Mouse (Mus musculus) stomach, postnatal 0 days (tissue): ENCODE results near the gene Med12l. TPM values are rescaled to one million over a fixed set of nuclear protein-coding genes. Genes with fewer than 3 reads are reported as not detected.

Source experiments
- ATAC-seq: fragments of 200-750 bp; cut with Nextera tagmentation; 2 replicates; pipeline ENCODE4 v1.8.0; 2017; ENCODE audit not compliant: low FRiP score, low TSS enrichment
- DNase-seq: peaks from one replicate; pipeline ENCODE4 v3.0.0-alpha.2; 2016; ENCODE audit warnings: low spot score
- H3K27ac ChIP-seq: fragments of 300-500 bp; sonication (generic); replicated peaks from 2 replicates; pipeline ENCODE4 v1.5.1; 2014; ENCODE audit warnings: mild to moderate bottlenecking, control low read depth
- H3K27me3 ChIP-seq: fragments of 300-500 bp; sonication (generic); 2 replicates; pipeline ENCODE4 v1.6.1; 2014; ENCODE audit warnings: low read length; ENCODE audit not compliant: control insufficient read depth, insufficient read depth
- H3K36me3 ChIP-seq: fragments of 300-500 bp; sonication (generic); 2 replicates; pipeline ENCODE4 v1.6.1; 2014; ENCODE audit warnings: low read length, mixed read lengths; ENCODE audit not compliant: control insufficient read depth, insufficient read depth
- H3K4me1 ChIP-seq: fragments of 300-500 bp; sonication (generic); replicated peaks from 2 replicates; pipeline ENCODE4 v1.6.1; 2014; ENCODE audit warnings: antibody characterized with exemption; ENCODE audit not compliant: control insufficient read depth, insufficient read depth
- H3K4me2 ChIP-seq: fragments of 300-500 bp; sonication (generic); replicated peaks from 2 replicates; pipeline ENCODE4 v1.6.1; 2014; ENCODE audit warnings: low read depth, mild to moderate bottlenecking, control low read depth, moderate library complexity
- H3K4me3 ChIP-seq: fragments of 300-500 bp; sonication (generic); 2 replicates; pipeline ENCODE4 v1.5.1; 2014; ENCODE audit warnings: low read depth, low read length, control low read depth
- H3K9ac ChIP-seq: fragments of 300-500 bp; sonication (generic); 2 replicates; pipeline ENCODE4 v1.6.1; 2014; ENCODE audit warnings: mild to moderate bottlenecking, low read length, control low read depth, mixed read lengths
- H3K9me3 ChIP-seq: fragments of 300-500 bp; sonication (generic); 2 replicates; pipeline ENCODE4 v1.6.1; 2016; ENCODE audit warnings: low read length; ENCODE audit not compliant: control insufficient read depth
- CTCF ChIP-seq: IDR thresholded peaks from 2 replicates; pipeline ENCODE4 v1.5.1; 2016; ENCODE audit warnings: antibody characterized with exemption, low read depth, mild to moderate bottlenecking, moderate library complexity
- EP300 ChIP-seq: optimal IDR thresholded peaks from 2 replicates; pipeline ENCODE3; 2016; ENCODE audit warnings: antibody characterized with exemption
- WGBS: fragments of 180-500 bp; shearing (Covaris S2); extraction: QIAGEN DNeasy Blood & Tissue Kit; methylation state at CpG from one replicate; pipeline ENCODE4 v1.1.7; 2014; 5-methylcytosine and 5-hydroxymethylcytosine counted together
- polyA plus RNA-seq: library from polyadenylated mRNA; unstranded; fragments of >200 nt; fragmentation: Nextera tagmentation; extraction: Ambion mirVana; gene quantifications from 2 replicates; pipeline ENCODE4 v1.2.1, GENCODE M21; 2015

The Med12l gene
- polyA plus RNA-seq, 1 experiment from 2014 or later: 0.25 TPM

DNA sequence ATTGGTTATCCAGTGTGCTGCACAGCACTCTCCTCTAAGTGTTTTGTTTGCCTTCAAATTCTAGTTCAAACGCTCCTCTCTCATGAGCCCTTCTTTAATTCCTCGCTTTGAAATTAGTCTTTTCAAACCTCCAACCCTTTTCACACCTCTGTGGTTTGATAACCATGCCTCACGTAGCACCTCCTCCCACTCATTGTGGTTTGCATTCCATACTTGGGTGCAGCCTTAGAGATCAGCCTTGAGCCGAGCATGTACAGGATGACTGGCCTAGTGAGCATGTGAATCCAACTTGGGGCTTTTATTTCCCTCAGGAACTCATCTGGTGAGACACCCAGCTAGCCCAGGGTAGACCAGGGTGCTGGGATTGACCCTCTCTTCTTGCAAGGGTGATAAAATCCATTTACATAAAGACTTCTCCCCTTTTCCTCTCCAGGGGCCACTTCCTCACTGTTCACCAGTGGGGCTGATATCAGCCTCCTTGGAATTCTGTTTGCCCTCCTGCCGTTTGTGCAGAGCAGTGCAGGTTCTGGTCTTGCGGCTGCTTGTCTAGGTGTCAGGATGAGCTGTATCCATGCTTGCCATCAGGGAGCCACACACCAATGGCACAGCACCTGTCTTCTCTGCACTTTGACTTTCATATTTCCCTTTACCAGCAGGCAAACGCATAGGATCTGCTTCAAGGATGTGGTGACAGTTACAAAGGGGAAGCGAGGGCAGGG lies 198.3 kb downstream of the Med12l start:
- peak; percentile 93 for ATAC-seq
- H3K27me3 ChIP-seq: no peaks in the 10 kb centered on the region
- WGBS: 57% methylated on average over 8 of the region's 8 CpGs
- no peak overlapping the region for H3K9ac ChIP-seq
- peak; percentile 41 for DNase-seq
- peak overlapping the region; percentile 73 for H3K27ac ChIP-seq
- H3K4me2 ChIP-seq: no peak overlapping the region
- H3K9me3 ChIP-seq: no peaks in the 10 kb centered on the region
- H3K4me1 ChIP-seq: no peaks in the 10 kb centered on the region
- no peaks in the 10 kb centered on the region for H3K36me3 ChIP-seq
- H3K4me3 ChIP-seq: no peak overlapping the region
- TF ChIP-seq EP300: no peak
- 0 out of 2 replicates have a peak, but pooled peaks have one; percentile 6 for TF ChIP-seq CTCF

DNA sequence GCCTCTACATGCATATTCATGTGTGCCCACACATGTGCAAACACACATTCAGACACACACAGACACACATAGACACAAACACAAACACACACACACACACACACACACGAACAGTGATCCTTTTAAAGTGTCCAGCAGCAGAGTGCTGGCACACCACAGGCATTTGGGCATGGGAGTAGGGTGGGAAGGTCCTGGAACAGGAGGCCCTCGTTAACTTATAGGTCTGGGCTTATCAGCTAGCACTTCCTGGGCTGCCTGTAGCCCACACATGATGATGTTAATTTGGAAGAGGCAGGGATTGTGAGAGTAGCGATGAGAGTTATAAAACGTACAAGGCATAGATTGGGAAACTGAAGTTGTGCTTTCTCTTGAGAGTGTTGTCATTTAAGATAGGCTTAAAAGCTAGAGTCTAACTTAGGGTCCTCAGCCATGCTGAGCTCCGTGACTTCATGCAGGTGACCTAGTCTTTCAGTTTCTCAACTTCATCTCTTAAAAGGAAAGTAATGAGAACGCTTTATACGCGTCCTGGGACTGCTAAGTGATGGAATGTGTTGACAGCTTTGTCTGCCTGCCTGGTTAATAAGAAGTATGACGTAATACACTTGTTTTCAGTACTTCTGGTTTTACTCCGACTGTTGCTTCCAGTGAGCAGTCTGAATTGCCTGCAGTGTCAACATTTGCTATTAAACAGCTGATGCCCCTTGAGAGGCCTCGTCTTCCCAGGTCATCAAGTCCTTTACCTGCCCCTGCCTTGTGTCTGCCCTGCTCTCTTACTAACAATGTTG lies 199.3 kb downstream of the Med12l start:
- ATAC-seq (no peak), DNase-seq (no peak)
- no peaks in the 10 kb centered on the region for H3K36me3 ChIP-seq
- H3K27me3 ChIP-seq: no peaks in the 10 kb centered on the region
- no peaks in the 10 kb centered on the region for H3K9me3 ChIP-seq
- H3K4me1 ChIP-seq: no peaks in the 10 kb centered on the region
- 50% methylated on average over 11 of the region's 11 CpGs for WGBS
- no peak overlapping the region for H3K4me2 ChIP-seq
- H3K9ac ChIP-seq: no peak overlapping the region
- H3K27ac ChIP-seq: peak overlapping the region; percentile 73; the same call in 1 of the 2 replicates
- no peak for TF ChIP-seq EP300
- TF ChIP-seq CTCF: no peak
- no peak overlapping the region for H3K4me3 ChIP-seq

DNA sequence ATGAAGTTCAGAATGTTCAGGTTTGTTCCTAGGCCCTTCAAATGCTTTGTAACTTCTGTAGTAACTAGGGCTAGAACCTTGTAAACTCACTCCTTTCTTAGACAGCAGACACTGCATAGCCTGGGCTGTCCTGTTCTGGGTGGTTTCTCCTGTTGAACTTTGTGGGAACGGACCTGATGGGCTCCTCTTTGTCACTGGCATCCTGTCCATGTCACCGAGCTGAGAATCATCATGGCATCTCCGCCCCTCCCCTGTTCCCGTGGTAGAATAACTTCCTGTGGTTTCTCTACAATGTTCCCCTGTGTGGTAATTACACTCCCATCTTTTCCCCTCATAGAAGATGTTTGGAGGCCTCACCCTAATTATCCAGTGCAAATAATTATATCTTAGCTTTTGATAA lies 200.3 kb downstream of the Med12l start:
- ATAC-seq: no peak
- TF ChIP-seq EP300: no peak
- DNase-seq: no peak
- H3K4me2 ChIP-seq: no peak overlapping the region
- no peak overlapping the region for H3K4me3 ChIP-seq
- no peaks in the 10 kb centered on the region for H3K4me1 ChIP-seq
- no peaks in the 10 kb centered on the region for H3K9me3 ChIP-seq
- no peak overlapping the region for H3K27ac ChIP-seq
- WGBS: 79% methylated on average over 4 of the region's 4 CpGs
- no peaks in the 10 kb centered on the region for H3K36me3 ChIP-seq
- H3K9ac ChIP-seq: no peak overlapping the region
- H3K27me3 ChIP-seq: no peaks in the 10 kb centered on the region

DNA sequence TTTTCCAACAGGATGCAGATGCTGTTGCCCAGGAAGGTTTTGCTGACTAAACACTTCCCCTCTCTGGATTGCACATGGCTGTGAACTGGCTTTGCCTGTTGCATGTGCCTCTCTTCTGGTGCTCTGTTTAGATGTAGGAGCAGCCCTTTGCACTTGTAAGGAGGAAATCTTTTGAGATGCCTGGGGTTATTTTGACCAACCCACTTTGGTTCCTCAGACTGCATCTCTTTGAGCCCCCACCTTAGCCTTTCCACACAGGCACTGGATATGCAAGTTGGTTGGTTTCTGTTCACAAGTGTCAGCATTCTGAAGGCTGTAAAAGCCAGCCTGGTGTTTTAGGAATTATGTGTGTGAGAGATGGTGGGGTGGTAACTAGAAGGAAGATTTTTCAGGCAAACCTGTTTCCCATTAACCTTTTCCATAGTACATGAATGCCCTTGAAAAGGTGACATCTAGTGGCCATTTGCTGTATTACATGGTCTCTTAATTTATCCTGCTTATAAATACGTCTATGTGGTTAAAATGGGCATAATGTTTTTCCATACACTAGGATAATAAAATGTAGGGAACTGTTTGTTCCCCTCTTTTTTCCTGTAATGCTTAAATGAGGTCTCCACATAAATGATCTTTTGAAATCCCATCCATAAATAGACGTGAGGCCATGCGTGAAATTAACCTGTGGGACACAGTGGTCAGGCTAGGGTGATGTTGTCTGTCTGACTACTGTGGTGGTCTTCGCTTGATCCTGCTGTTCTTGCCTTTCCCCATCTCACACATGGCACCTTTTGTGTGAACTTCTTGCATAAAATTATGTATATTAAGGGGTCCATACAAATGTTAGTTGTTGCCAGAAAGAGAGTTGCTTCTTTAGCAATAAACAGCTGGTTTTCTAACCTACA lies 203.3 kb downstream of the Med12l start:
- no peak for ATAC-seq
- Histone ChIP-seq H3K4me3 (no peak overlapping the region), H3K27ac (no peak overlapping the region), H3K9me3 (no peaks in the 10 kb centered on the region), H3K4me1 (no peaks in the 10 kb centered on the region), H3K36me3 (no peaks in the 10 kb centered on the region), H3K4me2 (no peak overlapping the region), H3K9ac (no peak overlapping the region), H3K27me3 (no peaks in the 10 kb centered on the region)
- no peak for DNase-seq
- peak; percentile 93 for TF ChIP-seq CTCF
- TF ChIP-seq EP300: no peak
- WGBS: 62% methylated on average over 4 of the region's 4 CpGs

DNA sequence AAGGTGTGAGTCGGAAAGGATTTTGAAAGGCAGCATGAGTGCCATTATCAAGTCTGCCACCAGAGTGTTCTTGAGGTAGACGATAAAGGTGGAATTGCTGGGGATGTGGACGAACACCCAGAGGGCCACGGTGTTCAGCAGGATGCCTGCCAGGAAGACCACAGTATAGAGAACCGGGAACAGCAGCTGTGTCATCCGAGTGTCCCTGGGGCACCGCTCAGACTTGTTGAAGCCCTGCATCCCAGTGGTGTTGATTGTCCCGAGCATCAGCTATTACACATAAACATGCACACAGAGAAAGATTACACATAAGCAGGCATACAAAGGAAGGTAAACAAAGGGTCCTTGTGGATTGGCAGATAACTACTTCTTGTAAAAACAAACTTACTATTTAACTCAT lies 204.5 kb downstream of the Med12l start:
- Histone ChIP-seq H3K27me3 (no peaks in the 10 kb centered on the region), H3K36me3 (no peaks in the 10 kb centered on the region), H3K4me1 (no peaks in the 10 kb centered on the region), H3K4me3 (no peak overlapping the region), H3K9me3 (no peaks in the 10 kb centered on the region), H3K9ac (no peak overlapping the region), H3K27ac (no peak overlapping the region), H3K4me2 (no peak overlapping the region)
- DNase-seq (no peak), ATAC-seq (no peak)
- TF ChIP-seq EP300 (no peak), CTCF (no peak)
- 65% methylated on average over 8 of the region's 8 CpGs for WGBS
